Mouse (Mus musculus): ENCODE results near the gene Dnaaf2. TPM values are rescaled to one million over a fixed set of nuclear protein-coding genes. Genes with fewer than 3 reads are reported as not detected.
A peak's percentile ranks its signal among the peaks of the same experiment; 100 is the strongest.

Gene Dnaaf2
- polyA plus RNA-seq, 1 experiment from 2014 or later: 6.7 TPM

DNA sequence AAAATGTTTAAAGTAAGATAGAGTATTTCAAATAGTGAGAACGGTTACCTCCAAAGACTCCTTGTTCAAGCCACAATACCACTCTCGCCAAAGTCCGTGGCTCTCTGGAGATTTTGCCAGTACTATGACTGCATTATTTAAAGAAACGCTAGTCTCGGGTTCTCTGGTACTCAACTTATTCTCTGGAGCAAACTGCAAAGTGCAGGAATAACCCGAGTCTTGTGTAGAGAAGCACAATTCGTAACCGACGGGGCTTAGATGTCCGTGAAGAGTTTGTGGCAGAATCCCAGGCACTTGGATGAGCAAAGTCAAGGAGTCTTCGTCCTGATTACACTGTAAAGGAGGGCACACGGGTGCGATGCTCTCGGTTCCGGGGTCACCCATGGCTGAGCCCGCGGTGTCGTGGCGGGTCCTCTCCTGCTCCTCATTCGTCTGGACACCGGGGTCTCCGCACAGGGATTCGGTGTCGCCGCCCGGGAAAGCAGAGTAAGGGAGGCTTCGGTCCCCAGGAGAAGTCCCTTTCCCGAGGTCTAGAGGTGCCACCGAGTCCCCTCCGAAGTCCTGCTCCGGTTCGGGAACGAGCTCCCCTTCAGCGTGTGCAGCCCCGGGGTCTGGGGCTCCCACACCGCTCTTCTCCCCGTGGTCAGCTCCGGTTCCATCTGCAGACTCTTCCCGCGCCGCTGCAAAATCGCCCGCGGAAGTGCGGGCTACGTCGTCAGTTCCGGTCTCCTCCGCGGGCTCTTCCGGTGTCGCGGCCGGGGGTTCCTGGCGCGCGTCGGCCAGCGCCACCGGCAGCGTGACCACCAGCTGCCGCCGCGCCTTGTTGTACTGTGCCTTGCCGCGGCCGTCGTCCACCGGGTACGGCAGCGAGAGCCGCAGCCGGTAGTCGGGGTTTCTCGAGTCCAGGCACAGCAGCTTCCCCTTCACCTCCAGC, 1.5 kb downstream of the Dnaaf2 start, which contains the start of gene Gm49383:
TSS of gene Gm49383 (minus strand) at position 661 of the 934 bp plus-strand sequence.
- ATAC-seq (ENCODE audit: insufficient number of reproducible peaks, insufficient read depth, low FRiP score, low read depth): peak; percentile 67
- Histone ChIP-seq H3K9me3 (ENCODE audit: control insufficient read depth, low read length) (no peaks in the 10 kb centered on the region), H3K27me3 (ENCODE audit: control insufficient read depth, insufficient read depth, low read length) (no peaks in the 10 kb centered on the region), H3K4me2 (ENCODE audit: low read length) (peak within 1 kb of the TSS; percentile 94), H3K36me3 (ENCODE audit: control insufficient read depth, insufficient read depth, low read length) (peaks cover 35% of the 10 kb centered on the region), H3K9ac (ENCODE audit: low read length) (peak within 1 kb of the TSS; percentile 92), H3K4me3 (ENCODE audit: control insufficient read depth in 1 of 2, insufficient read depth in 1 of 2, low read depth in 1 of 2, low read length in 2 of 2) (peak within 1 kb of the TSS; percentile 74 to 98), H3K27ac (replicated peaks in 1 of 2; ENCODE audit: control insufficient read depth in 1 of 2, insufficient read depth in 1 of 2, low read depth in 2 of 2, low read length in 2 of 2) (peak within 1 kb of the TSS; percentile 87 to 93), H3K4me1 (ENCODE audit: control insufficient read depth in 2 of 2, insufficient read depth in 2 of 2, low read length in 2 of 2) (peaks cover 0 to 19% of the 10 kb centered on the region in 2 experiments; a peak in 3 of 4 replicates)
- under 1% methylated on average over 75 of the region's 75 CpGs for WGBS

DNA sequence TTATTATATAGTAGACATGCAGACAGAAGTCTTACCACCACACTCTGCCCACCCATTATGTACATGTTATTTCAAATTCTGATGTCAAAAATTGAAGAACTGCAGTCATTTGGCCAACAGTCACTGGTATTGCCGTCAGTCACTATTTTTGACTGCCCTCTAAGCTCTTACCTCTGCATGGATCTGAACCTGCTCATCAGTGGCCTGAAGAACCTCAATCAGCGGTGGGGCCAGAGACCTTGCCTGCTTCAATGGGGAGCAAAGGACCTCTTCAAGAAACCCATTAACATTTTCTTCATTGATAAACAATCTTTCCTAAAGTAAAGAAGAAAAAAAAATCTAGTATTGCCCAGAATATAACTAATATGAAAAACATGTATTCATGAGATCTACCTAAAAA, 5.6 kb downstream of the Dnaaf2 start:
- Histone ChIP-seq H3K9me3 (ENCODE audit: control insufficient read depth, low read length) (no peaks in the 10 kb centered on the region), H3K27me3 (ENCODE audit: control insufficient read depth, insufficient read depth, low read length) (no peaks in the 10 kb centered on the region), H3K4me1 (ENCODE audit: control insufficient read depth in 2 of 2, insufficient read depth in 2 of 2, low read length in 2 of 2) (peaks cover 0 to 9% of the 10 kb centered on the region in 2 experiments; a peak in 2 of 4 replicates), H3K4me3 (ENCODE audit: control insufficient read depth in 1 of 2, insufficient read depth in 1 of 2, low read depth in 1 of 2, low read length in 2 of 2) (no peak overlapping the region), H3K27ac (replicated peaks in 1 of 2; ENCODE audit: control insufficient read depth in 1 of 2, insufficient read depth in 1 of 2, low read depth in 2 of 2, low read length in 2 of 2) (no peak overlapping the region), H3K36me3 (ENCODE audit: control insufficient read depth, insufficient read depth, low read length) (peaks cover 41% of the 10 kb centered on the region), H3K4me2 (ENCODE audit: low read length) (no peak overlapping the region), H3K9ac (ENCODE audit: low read length) (no peak overlapping the region)
- ATAC-seq (ENCODE audit: insufficient number of reproducible peaks, insufficient read depth, low FRiP score, low read depth): no peak
- WGBS: 84% methylated on average over 2 of the region's 2 CpGs

GRCm38 (mm10) chr12:69191396-69191795, 6.8 kb downstream of the Dnaaf2 start:
- H3K9me3 ChIP-seq (ENCODE audit: control insufficient read depth, low read length): no peaks in the 10 kb centered on the region
- H3K27ac ChIP-seq (replicated peaks in 1 of 2; ENCODE audit: control insufficient read depth in 1 of 2, insufficient read depth in 1 of 2, low read depth in 2 of 2, low read length in 2 of 2): no peak overlapping the region
- no peak for ATAC-seq (ENCODE audit: insufficient number of reproducible peaks, insufficient read depth, low FRiP score, low read depth)
- no peaks in the 10 kb centered on the region for H3K27me3 ChIP-seq (ENCODE audit: control insufficient read depth, insufficient read depth, low read length)
- H3K4me2 ChIP-seq (ENCODE audit: low read length): no peak overlapping the region
- no peak overlapping the region for H3K9ac ChIP-seq (ENCODE audit: low read length)
- H3K4me3 ChIP-seq (ENCODE audit: control insufficient read depth in 1 of 2, insufficient read depth in 1 of 2, low read depth in 1 of 2, low read length in 2 of 2): no peak overlapping the region
- WGBS: 91% methylated on average over 5 of the region's 5 CpGs
- H3K4me1 ChIP-seq (ENCODE audit: control insufficient read depth in 2 of 2, insufficient read depth in 2 of 2, low read length in 2 of 2): peaks cover 0 to 16% of the 10 kb centered on the region in 2 experiments; a peak in 2 of 4 replicates
- H3K36me3 ChIP-seq (ENCODE audit: control insufficient read depth, insufficient read depth, low read length): peaks cover 46% of the 10 kb centered on the region

DNA sequence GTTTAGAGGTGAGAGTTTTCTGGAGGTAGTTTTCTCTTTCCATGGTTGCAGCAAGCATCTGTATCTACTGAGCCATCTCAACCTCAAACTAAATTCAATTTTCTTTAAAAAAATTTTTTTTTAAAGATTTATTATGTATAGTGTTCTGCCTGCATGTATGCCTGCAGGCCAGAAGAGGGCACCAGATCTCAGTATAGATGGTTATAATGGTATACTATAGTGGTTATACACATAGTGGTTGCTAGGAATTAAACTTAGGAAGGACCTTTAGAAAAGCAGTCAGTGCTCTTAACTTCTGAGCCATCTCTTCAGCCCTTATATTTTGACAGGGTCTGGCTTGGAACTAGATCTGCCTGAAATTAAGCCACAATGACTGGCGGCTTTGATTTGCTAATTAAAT, 7.7 kb downstream of the Dnaaf2 start:
- H3K27ac ChIP-seq (replicated peaks in 1 of 2; ENCODE audit: control insufficient read depth in 1 of 2, insufficient read depth in 1 of 2, low read depth in 2 of 2, low read length in 2 of 2): 0 out of 4 replicates have a peak overlapping the region, but pooled peaks have one; percentile 14 to 65
- WGBS: 100% methylated on average over 1 of the region's 1 CpGs
- H3K4me3 ChIP-seq (ENCODE audit: control insufficient read depth in 1 of 2, insufficient read depth in 1 of 2, low read depth in 1 of 2, low read length in 2 of 2): no peak overlapping the region
- no peaks in the 10 kb centered on the region for H3K27me3 ChIP-seq (ENCODE audit: control insufficient read depth, insufficient read depth, low read length)
- H3K4me1 ChIP-seq (ENCODE audit: control insufficient read depth in 2 of 2, insufficient read depth in 2 of 2, low read length in 2 of 2): peaks cover 0 to 13% of the 10 kb centered on the region in 2 experiments; a peak in 2 of 4 replicates
- no peak overlapping the region for H3K4me2 ChIP-seq (ENCODE audit: low read length)
- no peak overlapping the region for H3K9ac ChIP-seq (ENCODE audit: low read length)
- H3K9me3 ChIP-seq (ENCODE audit: control insufficient read depth, low read length): no peaks in the 10 kb centered on the region
- ATAC-seq (ENCODE audit: insufficient number of reproducible peaks, insufficient read depth, low FRiP score, low read depth): no peak
- H3K36me3 ChIP-seq (ENCODE audit: control insufficient read depth, insufficient read depth, low read length): peaks cover 48% of the 10 kb centered on the region

- H3K4me1 ChIP-seq (ENCODE audit: control insufficient read depth in 2 of 2, insufficient read depth in 2 of 2, low read length in 2 of 2): peaks cover 3 to 15% of the 10 kb centered on the region in 2 experiments
- H3K4me3 ChIP-seq (ENCODE audit: control insufficient read depth in 1 of 2, insufficient read depth in 1 of 2, low read depth in 1 of 2, low read length in 2 of 2): no peak overlapping the region
- peaks cover 51% of the 10 kb centered on the region for H3K36me3 ChIP-seq (ENCODE audit: control insufficient read depth, insufficient read depth, low read length)
- H3K27me3 ChIP-seq (ENCODE audit: control insufficient read depth, insufficient read depth, low read length): no peaks in the 10 kb centered on the region
- ATAC-seq (ENCODE audit: insufficient number of reproducible peaks, insufficient read depth, low FRiP score, low read depth): no peak
- H3K9ac ChIP-seq (ENCODE audit: low read length): no peak overlapping the region
- no peak overlapping the region for H3K4me2 ChIP-seq (ENCODE audit: low read length)
- H3K27ac ChIP-seq (replicated peaks in 1 of 2; ENCODE audit: control insufficient read depth in 1 of 2, insufficient read depth in 1 of 2, low read depth in 2 of 2, low read length in 2 of 2): peak overlapping the region; percentile 14 to 65; a peak in 3 of 4 replicates
- 54% methylated on average over 9 of the region's 9 CpGs for WGBS
- H3K9me3 ChIP-seq (ENCODE audit: control insufficient read depth, low read length): no peaks in the 10 kb centered on the region
These were observed 8.2 kb downstream of the Dnaaf2 start for GRCm38 (mm10) chr12:69190074-69190473.

DNA sequence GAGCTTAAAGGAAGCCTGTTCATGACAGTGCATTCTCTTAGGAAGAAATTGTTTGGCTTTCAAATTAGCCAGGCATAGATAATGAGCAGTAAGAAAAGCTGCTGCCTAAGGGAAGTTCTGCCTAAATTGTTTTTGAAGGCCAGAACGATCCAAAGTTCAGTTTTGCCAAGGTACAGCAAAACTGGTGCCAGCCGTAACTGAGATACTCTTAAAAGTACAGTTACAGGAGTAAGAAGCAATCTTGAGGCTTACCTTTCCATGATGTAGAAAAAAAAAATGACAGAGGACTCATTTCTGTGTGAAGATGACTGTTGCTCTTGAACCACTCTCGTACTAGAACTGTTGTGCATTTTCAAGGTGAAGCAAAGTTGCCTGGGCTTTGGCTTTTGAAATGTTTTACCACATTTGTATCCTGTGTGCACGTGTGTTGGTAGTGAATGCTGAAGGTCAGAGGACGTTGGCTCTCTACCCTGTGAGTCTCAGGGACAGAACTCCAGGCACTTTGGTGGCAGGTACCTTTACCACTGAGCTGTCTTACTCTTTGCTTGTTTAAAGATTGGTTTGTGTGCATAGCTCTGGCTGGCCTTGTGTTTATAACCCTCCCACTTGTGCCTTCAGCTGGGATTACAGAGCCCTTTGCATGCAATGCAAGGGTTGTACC, 11.3 kb downstream of the Dnaaf2 start:
- Histone ChIP-seq H3K36me3 (ENCODE audit: control insufficient read depth, insufficient read depth, low read length) (peaks cover 50% of the 10 kb centered on the region), H3K9ac (ENCODE audit: low read length) (peak overlapping the region; percentile 36; the same call in 1 of the 2 replicates), H3K4me2 (ENCODE audit: low read length) (0 out of 2 replicates have a peak overlapping the region, but pooled peaks have one; percentile 16)

GRCm38 (mm10) chr12:69185371-69185770, 12.9 kb downstream of the Dnaaf2 start:
- Histone ChIP-seq H3K4me3 (ENCODE audit: control insufficient read depth in 1 of 2, insufficient read depth in 1 of 2, low read depth in 1 of 2, low read length in 2 of 2) (peak overlapping the region; percentile 93 to 95), H3K27ac (replicated peaks in 1 of 2; ENCODE audit: control insufficient read depth in 1 of 2, insufficient read depth in 1 of 2, low read depth in 2 of 2, low read length in 2 of 2) (no peak overlapping the region), H3K4me1 (ENCODE audit: control insufficient read depth in 2 of 2, insufficient read depth in 2 of 2, low read length in 2 of 2) (peaks cover 6 to 19% of the 10 kb centered on the region in 2 experiments), H3K9ac (ENCODE audit: low read length) (peak overlapping the region; percentile 92), H3K4me2 (ENCODE audit: low read length) (peak overlapping the region; percentile 96), H3K36me3 (ENCODE audit: control insufficient read depth, insufficient read depth, low read length) (peaks cover 50% of the 10 kb centered on the region), H3K9me3 (ENCODE audit: control insufficient read depth, low read length) (no peaks in the 10 kb centered on the region), H3K27me3 (ENCODE audit: control insufficient read depth, insufficient read depth, low read length) (no peaks in the 10 kb centered on the region)
- WGBS: 68% methylated on average over 7 of the region's 7 CpGs
- ATAC-seq (ENCODE audit: insufficient number of reproducible peaks, insufficient read depth, low FRiP score, low read depth): no peak

More for the DNA sequence above, 11.3 kb downstream of the Dnaaf2 start:
- Histone ChIP-seq H3K27me3 (ENCODE audit: control insufficient read depth, insufficient read depth, low read length) (no peaks in the 10 kb centered on the region), H3K27ac (replicated peaks in 1 of 2; ENCODE audit: control insufficient read depth in 1 of 2, insufficient read depth in 1 of 2, low read depth in 2 of 2, low read length in 2 of 2) (no peak overlapping the region), H3K4me1 (ENCODE audit: control insufficient read depth in 2 of 2, insufficient read depth in 2 of 2, low read length in 2 of 2) (peaks cover 6 to 19% of the 10 kb centered on the region in 2 experiments), H3K4me3 (ENCODE audit: control insufficient read depth in 1 of 2, insufficient read depth in 1 of 2, low read depth in 1 of 2, low read length in 2 of 2) (no peak overlapping the region), H3K9me3 (ENCODE audit: control insufficient read depth, low read length) (no peaks in the 10 kb centered on the region)
- WGBS: 65% methylated on average over 5 of the region's 5 CpGs
- no peak for ATAC-seq (ENCODE audit: insufficient number of reproducible peaks, insufficient read depth, low FRiP score, low read depth)

All from heart, embryonic 14.5 days (tissue).